Mouse (Mus musculus): ENCODE data around the gene Cyfip2. TPM values are rescaled to one million over a fixed set of nuclear protein-coding genes. Genes with fewer than 3 reads are reported as not detected.

Gene Cyfip2
- polyA plus RNA-seq (2014; fragmentation: Nextera tagmentation; extraction: Ambion mirVana) = 117 and 125 TPM in 2 replicates

- Histone ChIP-seq H3K36me3 (replicated peaks; ENCODE audit: control insufficient read depth, insufficient read depth) (no peaks in the 10 kb centered on the region), H3K4me2 (replicated peaks) (peak within 1 kb of the TSS; percentile 93), H3K27ac (peak within 1 kb of the TSS; percentile 95), H3K4me3 (replicated peaks; ENCODE audit: low read length) (peak within 1 kb of the TSS; percentile 93), H3K27me3 (ENCODE audit: control insufficient read depth, insufficient read depth, low read length) (no peaks in the 10 kb centered on the region), H3K4me1 (replicated peaks; ENCODE audit: control insufficient read depth, insufficient read depth, low read length) (peaks cover 39% of the 10 kb centered on the region), H3K9me3 (ENCODE audit: control insufficient read depth, low read length) (no peaks in the 10 kb centered on the region), H3K9ac (peak within 1 kb of the TSS; percentile 97)
- WGBS = 4% methylated on average over 14 of the region's 14 CpGs
- DNase-seq (ENCODE audit: low spot score) (no peak), ATAC-seq (ENCODE audit: low FRiP score) (peak; percentile 25)
Observed at GRCm38 (mm10) chr11:46312523-46313035, at the start of gene Cyfip2. Cyfip2 (minus strand) TSS chr11:46312859.

GRCm38 (mm10) chr11:46360991-46361665 is 48.5 kb upstream of the Cyfip2 start:
- no peak overlapping the region for H3K27ac ChIP-seq
- H3K9ac ChIP-seq = no peak overlapping the region
- H3K4me3 ChIP-seq (replicated peaks; ENCODE audit: low read length) = no peak overlapping the region
- ATAC-seq (ENCODE audit: low FRiP score) = no peak
- H3K36me3 ChIP-seq (replicated peaks; ENCODE audit: control insufficient read depth, insufficient read depth) = no peaks in the 10 kb centered on the region
- H3K9me3 ChIP-seq (ENCODE audit: control insufficient read depth, low read length) = no peaks in the 10 kb centered on the region
- H3K4me2 ChIP-seq (replicated peaks) = no peak overlapping the region
- 88% methylated on average over 2 of the region's 2 CpGs for WGBS
- DNase-seq (ENCODE audit: low spot score) = no peak
- H3K4me1 ChIP-seq (replicated peaks; ENCODE audit: control insufficient read depth, insufficient read depth, low read length) = no peaks in the 10 kb centered on the region
- H3K27me3 ChIP-seq (ENCODE audit: control insufficient read depth, insufficient read depth, low read length) = no peaks in the 10 kb centered on the region

GRCm38 (mm10) chr11:46358369-46358768 is 45.7 kb upstream of the Cyfip2 start:
- WGBS = 83% methylated on average over 1 of the region's 1 CpGs
- H3K4me3 ChIP-seq (replicated peaks; ENCODE audit: low read length) = no peak overlapping the region
- H3K27ac ChIP-seq = no peak overlapping the region
- ATAC-seq (ENCODE audit: low FRiP score) (no peak), DNase-seq (ENCODE audit: low spot score) (no peak)
- no peak overlapping the region for H3K4me2 ChIP-seq (replicated peaks)
- H3K9ac ChIP-seq = no peak overlapping the region
- H3K4me1 ChIP-seq (replicated peaks; ENCODE audit: control insufficient read depth, insufficient read depth, low read length) = no peaks in the 10 kb centered on the region
- no peaks in the 10 kb centered on the region for H3K36me3 ChIP-seq (replicated peaks; ENCODE audit: control insufficient read depth, insufficient read depth)
- no peaks in the 10 kb centered on the region for H3K9me3 ChIP-seq (ENCODE audit: control insufficient read depth, low read length)
- H3K27me3 ChIP-seq (ENCODE audit: control insufficient read depth, insufficient read depth, low read length) = no peaks in the 10 kb centered on the region

DNA sequence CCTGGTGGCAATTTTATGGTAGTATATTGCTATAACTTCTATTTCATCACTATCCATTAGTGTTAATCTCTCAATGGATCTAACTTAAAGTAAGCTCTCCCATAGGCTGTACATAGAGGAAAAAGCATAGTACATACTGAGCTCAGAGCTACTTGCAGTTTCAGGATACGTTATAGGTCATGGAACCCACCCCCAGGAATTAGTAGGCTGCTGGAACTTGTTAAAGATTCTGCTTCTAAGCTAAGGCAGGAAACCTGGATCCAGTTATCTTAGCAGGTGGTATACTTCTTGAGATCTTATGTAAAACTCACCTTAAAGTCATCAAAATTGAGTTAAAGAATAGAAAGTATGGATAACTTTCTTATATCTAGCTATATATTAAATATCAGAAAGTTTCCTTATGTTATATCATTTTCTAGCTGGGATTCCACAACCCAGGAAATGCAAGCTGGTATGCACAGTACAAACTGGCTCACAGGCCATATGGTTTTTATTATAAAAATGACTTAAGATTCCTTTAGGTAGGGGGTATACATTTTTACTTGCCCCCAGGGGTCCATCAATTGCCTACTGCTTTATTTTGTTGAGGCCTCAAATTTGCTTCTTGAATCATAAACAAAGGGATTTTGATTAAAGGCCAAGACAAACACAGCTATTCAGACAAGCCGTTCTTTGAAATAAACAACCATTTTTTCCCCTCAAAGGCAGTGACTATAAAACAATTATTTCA is 37.2 kb upstream of the Cyfip2 start:
- Histone ChIP-seq H3K9ac (no peak overlapping the region), H3K4me2 (replicated peaks) (no peak overlapping the region), H3K27me3 (ENCODE audit: control insufficient read depth, insufficient read depth, low read length) (no peaks in the 10 kb centered on the region), H3K4me1 (replicated peaks; ENCODE audit: control insufficient read depth, insufficient read depth, low read length) (no peaks in the 10 kb centered on the region), H3K9me3 (ENCODE audit: control insufficient read depth, low read length) (no peaks in the 10 kb centered on the region), H3K4me3 (replicated peaks; ENCODE audit: low read length) (no peak overlapping the region), H3K27ac (no peak overlapping the region), H3K36me3 (replicated peaks; ENCODE audit: control insufficient read depth, insufficient read depth) (no peaks in the 10 kb centered on the region)
- ATAC-seq (ENCODE audit: low FRiP score) = no peak
- WGBS = 71% methylated on average over 2 of the region's 2 CpGs
- no peak for DNase-seq (ENCODE audit: low spot score)

GRCm38 (mm10) chr11:46348416-46348815 is 35.8 kb upstream of the Cyfip2 start:
- no peaks in the 10 kb centered on the region for H3K36me3 ChIP-seq (replicated peaks; ENCODE audit: control insufficient read depth, insufficient read depth)
- no peaks in the 10 kb centered on the region for H3K9me3 ChIP-seq (ENCODE audit: control insufficient read depth, low read length)
- H3K4me2 ChIP-seq (replicated peaks) = no peak overlapping the region
- DNase-seq (ENCODE audit: low spot score) (no peak), ATAC-seq (ENCODE audit: low FRiP score) (no peak)
- 82% methylated on average over 3 of the region's 3 CpGs for WGBS
- no peaks in the 10 kb centered on the region for H3K27me3 ChIP-seq (ENCODE audit: control insufficient read depth, insufficient read depth, low read length)
- H3K27ac ChIP-seq = no peak overlapping the region
- no peaks in the 10 kb centered on the region for H3K4me1 ChIP-seq (replicated peaks; ENCODE audit: control insufficient read depth, insufficient read depth, low read length)
- no peak overlapping the region for H3K4me3 ChIP-seq (replicated peaks; ENCODE audit: low read length)
- no peak overlapping the region for H3K9ac ChIP-seq

GRCm38 (mm10) chr11:46347756-46348155 is 35.1 kb upstream of the Cyfip2 start:
- H3K9me3 ChIP-seq (ENCODE audit: control insufficient read depth, low read length) = no peaks in the 10 kb centered on the region
- no peak for ATAC-seq (ENCODE audit: low FRiP score)
- WGBS = 90% methylated on average over 5 of the region's 5 CpGs
- no peak overlapping the region for H3K4me2 ChIP-seq (replicated peaks)
- no peak overlapping the region for H3K4me3 ChIP-seq (replicated peaks; ENCODE audit: low read length)
- no peak for DNase-seq (ENCODE audit: low spot score)
- H3K27me3 ChIP-seq (ENCODE audit: control insufficient read depth, insufficient read depth, low read length) = no peaks in the 10 kb centered on the region
- H3K9ac ChIP-seq = no peak overlapping the region
- H3K27ac ChIP-seq = no peak overlapping the region
- no peaks in the 10 kb centered on the region for H3K4me1 ChIP-seq (replicated peaks; ENCODE audit: control insufficient read depth, insufficient read depth, low read length)
- no peaks in the 10 kb centered on the region for H3K36me3 ChIP-seq (replicated peaks; ENCODE audit: control insufficient read depth, insufficient read depth)

DNA sequence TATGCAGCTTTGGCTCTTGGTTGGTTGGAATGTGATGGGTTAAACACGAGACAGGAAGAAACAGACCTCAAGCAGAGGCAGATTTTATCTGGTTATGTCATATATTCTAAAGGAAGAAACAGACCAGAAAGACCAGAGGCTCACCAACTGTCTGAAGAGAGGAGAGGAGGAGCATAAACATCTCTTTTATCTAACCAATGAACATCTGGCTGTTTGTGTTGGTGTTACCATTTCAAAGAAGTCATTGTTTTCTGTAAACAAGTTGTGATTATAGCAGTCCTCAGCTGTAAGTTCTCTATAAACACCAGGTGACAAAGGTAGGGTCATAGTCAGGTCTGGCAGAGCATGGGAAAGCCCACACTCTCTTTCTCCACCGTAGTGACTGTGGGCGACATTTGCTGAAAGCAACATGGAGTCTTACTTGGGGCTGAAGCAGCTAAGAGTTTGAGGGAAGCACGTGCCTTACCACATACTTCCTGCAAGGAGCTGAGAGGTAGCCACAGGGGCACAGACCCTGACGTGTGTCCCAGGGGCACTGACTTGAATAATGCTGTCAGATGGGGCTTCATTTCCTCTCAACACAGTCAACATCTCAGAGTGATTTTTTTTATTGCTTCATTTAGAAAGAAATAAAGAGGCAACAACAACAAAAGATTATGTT is 31.4 kb upstream of the Cyfip2 start:
- WGBS = 63% methylated on average over 5 of the region's 5 CpGs
- ATAC-seq (ENCODE audit: low FRiP score) (no peak), DNase-seq (ENCODE audit: low spot score) (no peak)
- H3K9ac ChIP-seq = no peak overlapping the region
- no peaks in the 10 kb centered on the region for H3K4me1 ChIP-seq (replicated peaks; ENCODE audit: control insufficient read depth, insufficient read depth, low read length)
- H3K4me3 ChIP-seq (replicated peaks; ENCODE audit: low read length) = no peak overlapping the region
- H3K27me3 ChIP-seq (ENCODE audit: control insufficient read depth, insufficient read depth, low read length) = no peaks in the 10 kb centered on the region
- H3K4me2 ChIP-seq (replicated peaks) = no peak overlapping the region
- no peak overlapping the region for H3K27ac ChIP-seq
- no peaks in the 10 kb centered on the region for H3K36me3 ChIP-seq (replicated peaks; ENCODE audit: control insufficient read depth, insufficient read depth)
- no peaks in the 10 kb centered on the region for H3K9me3 ChIP-seq (ENCODE audit: control insufficient read depth, low read length)

DNA sequence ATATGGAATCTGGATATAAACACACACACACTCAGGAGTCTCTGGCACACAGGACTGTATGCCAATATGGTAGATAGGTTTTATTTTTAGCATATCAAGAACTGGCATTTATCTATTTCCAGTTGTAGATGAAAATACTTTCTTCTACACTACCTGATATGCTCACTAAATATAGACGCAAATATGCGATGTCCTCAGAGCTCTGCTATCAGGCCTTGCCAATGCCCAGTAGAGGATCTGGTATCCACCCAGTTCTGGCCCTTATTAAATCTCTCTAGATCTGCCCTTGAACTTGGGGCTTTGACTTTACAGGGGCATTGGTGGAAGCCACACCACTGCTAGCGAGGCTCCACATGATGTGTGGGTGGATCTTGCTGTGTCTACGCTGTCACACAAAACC is 29.3 kb upstream of the Cyfip2 start:
- no peak overlapping the region for H3K4me2 ChIP-seq (replicated peaks)
- no peak overlapping the region for H3K4me3 ChIP-seq (replicated peaks; ENCODE audit: low read length)
- H3K9me3 ChIP-seq (ENCODE audit: control insufficient read depth, low read length) = no peaks in the 10 kb centered on the region
- no peaks in the 10 kb centered on the region for H3K27me3 ChIP-seq (ENCODE audit: control insufficient read depth, insufficient read depth, low read length)
- no peak for DNase-seq (ENCODE audit: low spot score)
- H3K36me3 ChIP-seq (replicated peaks; ENCODE audit: control insufficient read depth, insufficient read depth) = no peaks in the 10 kb centered on the region
- H3K4me1 ChIP-seq (replicated peaks; ENCODE audit: control insufficient read depth, insufficient read depth, low read length) = no peaks in the 10 kb centered on the region
- WGBS = 98% methylated on average over 4 of the region's 4 CpGs
- no peak for ATAC-seq (ENCODE audit: low FRiP score)
- H3K9ac ChIP-seq = no peak overlapping the region
- H3K27ac ChIP-seq = no peak overlapping the region

DNA sequence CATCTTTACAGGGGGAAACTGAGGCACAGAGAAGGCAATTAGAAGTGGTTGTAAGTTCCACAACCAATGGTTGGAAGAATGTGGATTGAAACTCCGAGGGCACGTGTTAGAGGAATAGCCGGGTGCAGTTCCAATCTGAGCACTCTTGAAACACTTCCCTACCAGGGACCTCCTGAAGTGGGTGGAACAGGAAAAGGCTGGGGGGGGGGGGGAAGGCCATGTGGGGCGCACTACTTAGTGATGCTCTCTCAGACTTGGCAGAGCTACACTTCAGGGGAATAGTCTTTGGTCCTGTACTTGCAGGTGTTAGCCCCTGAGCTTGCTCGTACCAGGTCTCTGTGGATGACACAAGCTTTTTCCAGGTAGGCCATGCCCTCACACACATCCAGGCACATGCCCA is 23.4 kb upstream of the Cyfip2 start:
- whole genome bisulfite sequencing = 92% methylated on average over 5 of the region's 5 CpGs
- Histone ChIP-seq H3K4me2 (replicated peaks) (no peak overlapping the region), H3K4me1 (replicated peaks; ENCODE audit: control insufficient read depth, insufficient read depth, low read length) (no peaks in the 10 kb centered on the region), H3K9me3 (ENCODE audit: control insufficient read depth, low read length) (no peaks in the 10 kb centered on the region), H3K36me3 (replicated peaks; ENCODE audit: control insufficient read depth, insufficient read depth) (no peaks in the 10 kb centered on the region), H3K27ac (no peak overlapping the region), H3K4me3 (replicated peaks; ENCODE audit: low read length) (no peak overlapping the region), H3K9ac (no peak overlapping the region), H3K27me3 (ENCODE audit: control insufficient read depth, insufficient read depth, low read length) (no peaks in the 10 kb centered on the region)
- ATAC-seq (ENCODE audit: low FRiP score) (no peak), DNase-seq (ENCODE audit: low spot score) (no peak)
